Mouse (Mus musculus) liver, embryonic 16.5 days (tissue): ENCODE measurements around the gene Patz1. TPM values are rescaled to one million over a fixed set of nuclear protein-coding genes. Genes with fewer than 3 reads are reported as not detected.

ENCODE experiments used
- ATAC-seq: fragments of 200-750 bp; cut with Nextera tagmentation; 2 replicates; pipeline ENCODE4 v1.8.0; 2017; ENCODE audit warnings: low read depth, mild to moderate bottlenecking, moderate number of reproducible peaks, moderate library complexity
- H3K27ac ChIP-seq: fragments of 300-500 bp; sonication (generic); 2 replicates; pipeline ENCODE4 v1.5.1; 2014; ENCODE audit warnings: mild to moderate bottlenecking, low read length
- H3K27me3 ChIP-seq: fragments of 300-500 bp; sonication (generic); 2 replicates; pipeline ENCODE4 v1.6.1; 2014; ENCODE audit warnings: low read depth, low read length, mixed read lengths; ENCODE audit not compliant: control insufficient read depth, insufficient read depth
- H3K36me3 ChIP-seq: fragments of 300-500 bp; sonication (generic); 2 replicates; pipeline ENCODE4 v1.6.1; 2014; ENCODE audit warnings: mild to moderate bottlenecking; ENCODE audit not compliant: control insufficient read depth, insufficient read depth
- H3K4me1 ChIP-seq: fragments of 300-500 bp; sonication (generic); 2 replicates; pipeline ENCODE4 v1.6.1; 2014; ENCODE audit warnings: low read depth, low read length, mixed read lengths; ENCODE audit not compliant: control insufficient read depth
- H3K4me2 ChIP-seq: fragments of 300-500 bp; sonication (generic); 2 replicates; pipeline ENCODE4 v1.6.1; 2014; ENCODE audit warnings: low read depth, low read length, mixed read lengths
- H3K4me3 ChIP-seq: fragments of 300-500 bp; sonication (generic); 2 replicates; pipeline ENCODE4 v1.5.1; 2014; ENCODE audit warnings: low read depth, mild to moderate bottlenecking, low read length
- H3K9ac ChIP-seq: fragments of 300-500 bp; sonication (generic); 2 replicates; pipeline ENCODE4 v1.6.1; 2014; ENCODE audit warnings: low read depth, low read length
- H3K9me3 ChIP-seq: fragments of 300-500 bp; sonication (generic); replicated peaks from 2 replicates; pipeline ENCODE4 v1.6.1; 2016; ENCODE audit warnings: low read length; ENCODE audit not compliant: control insufficient read depth
- WGBS: fragments of 180-500 bp; shearing (Covaris S2); extraction: QIAGEN DNeasy Blood & Tissue Kit; methylation state at CpG from one replicate; pipeline ENCODE4 v1.1.7; 2014; ENCODE audit not compliant: insufficient replicate concordance; 5-methylcytosine and 5-hydroxymethylcytosine counted together
- polyA plus RNA-seq: library from polyadenylated mRNA; unstranded; fragments of >200 nt; fragmentation: Nextera tagmentation; extraction: Ambion mirVana; gene quantifications from 2 replicates; pipeline ENCODE4 v1.2.1, GENCODE M21; 2015

Patz1 gene
- polyA plus RNA-seq, 1 experiment from 2014 or later: 9.2 TPM

DNA sequence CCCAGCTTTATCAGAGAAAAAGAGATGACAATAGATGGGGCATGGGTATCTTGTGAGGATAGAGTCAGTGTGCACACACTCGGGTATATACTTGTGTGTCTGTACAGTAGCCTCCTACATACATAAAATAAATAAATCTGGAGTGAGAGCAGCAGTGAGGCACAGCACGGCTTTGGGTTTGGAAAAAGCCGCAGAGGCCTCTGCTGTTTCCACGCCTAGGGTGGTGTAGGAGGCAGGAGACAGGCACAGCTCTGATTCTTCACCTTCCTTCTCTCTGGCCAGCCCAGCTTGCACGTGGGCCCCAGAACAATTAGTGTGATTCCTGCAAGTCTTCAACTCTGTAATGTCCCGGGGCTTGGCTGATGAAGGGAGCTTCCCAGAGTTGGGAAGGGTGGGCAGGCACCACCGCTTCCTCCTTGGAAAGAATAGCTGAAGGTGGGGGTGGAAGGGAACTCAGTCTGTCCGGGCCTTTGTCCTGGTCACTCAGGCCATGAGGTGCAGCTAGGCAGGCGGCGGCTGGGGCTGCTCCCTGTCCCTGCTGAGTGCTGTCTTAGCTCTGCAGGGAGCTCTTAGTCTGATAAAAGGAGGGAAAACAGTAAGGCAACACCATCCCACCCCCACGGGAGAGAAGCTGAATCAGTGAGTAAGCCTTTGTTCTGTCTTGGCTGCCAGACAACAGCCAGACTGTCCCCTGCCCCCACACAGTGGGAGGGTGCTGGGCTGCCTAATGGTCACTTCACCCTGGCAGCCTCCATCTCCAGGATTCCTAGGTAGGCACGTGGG lies 48.7 kb downstream of the Patz1 start:
- Histone ChIP-seq H3K9ac (no peak overlapping the region), H3K27ac (no peak overlapping the region), H3K4me2 (no peak overlapping the region), H3K36me3 (no peaks in the 10 kb centered on the region), H3K4me3 (no peak overlapping the region), H3K9me3 (no peaks in the 10 kb centered on the region), H3K4me1 (peaks cover 3% of the 10 kb centered on the region), H3K27me3 (peaks cover 9% of the 10 kb centered on the region; the same call in 1 of the 2 replicates)
- ATAC-seq: no peak
- 40% methylated on average over 12 of the region's 12 CpGs for WGBS

DNA sequence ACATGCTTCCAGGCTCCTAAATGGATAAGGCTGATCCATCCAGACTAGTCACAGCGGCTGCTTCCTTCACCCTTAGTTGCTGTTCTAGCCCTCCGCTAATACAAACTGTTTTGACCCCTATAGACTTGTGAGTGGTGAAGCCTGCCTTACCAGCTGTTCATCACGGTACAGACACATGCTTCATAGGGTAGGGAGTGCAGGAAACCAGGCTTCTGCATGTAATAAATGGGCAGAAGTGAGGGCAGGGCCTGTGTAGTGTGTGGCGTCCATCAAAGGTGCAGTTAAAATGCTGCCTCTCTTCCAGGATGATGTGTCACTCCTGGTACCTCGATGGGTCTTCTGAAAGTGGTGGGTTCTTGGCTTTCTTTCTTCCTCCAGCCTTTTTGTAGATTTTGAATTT lies 49.3 kb downstream of the Patz1 start:
- ATAC-seq: no peak
- H3K4me2 ChIP-seq: no peak overlapping the region
- H3K36me3 ChIP-seq: no peaks in the 10 kb centered on the region
- no peaks in the 10 kb centered on the region for H3K9me3 ChIP-seq
- H3K27me3 ChIP-seq: peaks cover 3% of the 10 kb centered on the region; the same call in 1 of the 2 replicates
- 60% methylated on average over 5 of the region's 5 CpGs for WGBS
- no peak overlapping the region for H3K27ac ChIP-seq
- H3K4me1 ChIP-seq: no peaks in the 10 kb centered on the region
- no peak overlapping the region for H3K4me3 ChIP-seq
- H3K9ac ChIP-seq: no peak overlapping the region

DNA sequence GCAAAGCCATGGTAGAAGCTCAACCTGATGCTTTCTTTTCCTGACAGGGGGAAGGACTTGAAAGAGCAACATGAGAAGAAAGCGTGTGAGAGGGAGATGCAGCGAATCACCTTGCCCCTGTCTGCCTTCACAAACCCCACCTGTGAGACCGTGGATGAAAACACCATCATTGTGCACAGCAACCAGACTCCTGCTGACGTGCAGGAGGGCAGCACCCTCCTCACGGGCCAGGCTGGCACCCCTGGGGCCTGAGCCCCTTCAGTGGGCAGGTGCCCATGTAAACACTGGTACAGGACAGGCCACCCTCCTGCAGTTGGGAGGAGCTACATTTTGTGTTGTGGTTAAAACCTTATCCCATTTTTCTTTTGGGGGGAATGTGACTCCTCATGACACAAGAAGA lies 52.8 kb downstream of the Patz1 start:
- no peaks in the 10 kb centered on the region for H3K27me3 ChIP-seq
- H3K4me3 ChIP-seq: no peak overlapping the region
- H3K36me3 ChIP-seq: no peaks in the 10 kb centered on the region
- 64% methylated on average over 5 of the region's 5 CpGs for WGBS
- H3K9ac ChIP-seq: no peak overlapping the region
- H3K4me1 ChIP-seq: no peaks in the 10 kb centered on the region
- ATAC-seq: no peak
- no peak overlapping the region for H3K4me2 ChIP-seq
- no peak overlapping the region for H3K27ac ChIP-seq
- H3K9me3 ChIP-seq: no peaks in the 10 kb centered on the region

DNA sequence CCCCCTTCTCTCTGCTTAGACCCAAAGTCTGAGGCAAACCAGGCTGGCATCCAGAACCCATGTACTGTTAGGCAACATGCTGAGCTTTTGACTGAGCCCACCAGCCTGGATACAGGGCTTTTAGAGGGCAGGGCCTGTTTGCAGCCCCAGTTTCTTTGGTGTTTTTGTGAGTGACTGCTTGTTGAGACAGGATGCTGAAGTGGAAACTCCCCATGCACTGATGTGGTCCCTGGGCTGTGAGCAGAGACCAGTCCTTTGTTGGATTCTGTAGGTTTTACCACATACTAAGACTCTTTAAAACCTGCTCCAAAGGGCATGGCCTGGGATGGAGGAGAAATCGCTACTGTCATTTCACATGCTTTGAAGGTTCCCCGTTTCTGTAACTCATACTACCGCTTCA lies 56.2 kb downstream of the Patz1 start:
- no peak for ATAC-seq
- Histone ChIP-seq H3K4me1 (peaks cover 8% of the 10 kb centered on the region), H3K4me3 (no peak overlapping the region), H3K36me3 (no peaks in the 10 kb centered on the region), H3K27me3 (no peaks in the 10 kb centered on the region), H3K9ac (no peak overlapping the region), H3K4me2 (no peak overlapping the region), H3K27ac (no peak overlapping the region), H3K9me3 (no peaks in the 10 kb centered on the region)
- 78% methylated on average over 3 of the region's 3 CpGs for WGBS

DNA sequence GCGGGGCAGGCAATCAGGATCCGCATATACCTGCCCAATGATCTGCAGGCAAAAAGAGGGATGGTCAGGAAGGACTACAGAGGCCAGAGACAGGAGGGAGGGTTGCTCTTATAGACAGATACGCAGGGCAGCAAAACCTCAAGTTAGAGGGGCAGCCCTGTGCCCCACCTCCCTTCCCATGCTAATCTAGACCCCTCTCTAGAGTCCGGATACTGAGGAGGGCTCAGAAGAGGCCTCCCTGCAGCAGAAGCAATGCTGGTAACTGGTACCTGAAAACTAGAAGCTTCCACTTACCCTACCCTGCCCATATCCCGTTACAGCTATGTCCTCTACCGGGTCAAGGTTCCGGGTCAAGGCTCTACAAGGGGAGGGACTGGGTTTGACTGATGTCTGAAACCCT lies 57.7 kb downstream of the Patz1 start:
- Histone ChIP-seq H3K27ac (no peak overlapping the region), H3K4me2 (no peak overlapping the region), H3K4me1 (peaks cover 8% of the 10 kb centered on the region), H3K4me3 (no peak overlapping the region), H3K27me3 (no peaks in the 10 kb centered on the region), H3K36me3 (peaks cover 5% of the 10 kb centered on the region; the same call in 1 of the 2 replicates), H3K9me3 (no peaks in the 10 kb centered on the region), H3K9ac (no peak overlapping the region)
- ATAC-seq: no peak
- whole genome bisulfite sequencing: 78% methylated on average over 7 of the region's 7 CpGs

DNA sequence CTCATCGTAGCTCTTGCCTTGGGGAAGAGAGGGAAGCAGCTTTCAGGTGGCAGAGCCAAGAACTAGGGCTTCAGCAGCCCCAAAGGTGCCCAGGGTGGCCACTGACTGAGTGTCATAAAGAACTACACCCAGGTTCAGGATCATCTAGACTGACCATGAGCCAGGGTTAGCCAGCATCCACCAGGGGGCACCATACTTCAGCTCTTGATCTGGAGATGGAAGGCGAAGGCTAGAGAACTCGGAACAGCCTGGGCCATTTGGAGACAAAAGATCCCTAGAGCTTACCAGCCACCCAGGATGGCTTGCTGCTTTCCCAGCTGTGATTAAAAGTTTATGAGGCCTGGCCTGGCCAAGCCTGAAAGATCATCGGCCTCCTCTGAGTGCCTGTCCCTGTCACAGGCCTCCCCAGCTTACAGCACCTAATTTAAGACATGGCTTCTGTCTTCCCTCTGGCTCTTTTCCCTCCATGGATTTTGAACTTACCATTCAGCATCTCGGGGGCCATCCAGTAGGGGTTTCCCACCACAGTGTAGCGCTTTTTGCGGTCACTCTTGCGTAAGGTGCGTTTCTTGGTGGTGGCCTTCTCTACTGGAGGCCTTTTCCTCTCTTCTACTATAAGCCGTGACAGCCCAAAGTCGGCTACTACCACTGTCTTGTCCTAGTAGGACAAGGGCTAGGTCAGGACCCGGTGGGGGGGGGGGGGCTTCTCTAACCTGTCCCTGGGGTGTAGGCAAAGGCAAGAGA lies 58.6 kb downstream of the Patz1 start:
- H3K36me3 ChIP-seq: peaks cover 5% of the 10 kb centered on the region; the same call in 1 of the 2 replicates
- no peaks in the 10 kb centered on the region for H3K9me3 ChIP-seq
- 48% methylated on average over 12 of the region's 12 CpGs for WGBS
- H3K27ac ChIP-seq: no peak overlapping the region
- H3K27me3 ChIP-seq: no peaks in the 10 kb centered on the region
- peak; percentile 61 for ATAC-seq
- H3K4me3 ChIP-seq: no peak overlapping the region
- no peak overlapping the region for H3K9ac ChIP-seq
- no peak overlapping the region for H3K4me2 ChIP-seq
- H3K4me1 ChIP-seq: peaks cover 8% of the 10 kb centered on the region

DNA sequence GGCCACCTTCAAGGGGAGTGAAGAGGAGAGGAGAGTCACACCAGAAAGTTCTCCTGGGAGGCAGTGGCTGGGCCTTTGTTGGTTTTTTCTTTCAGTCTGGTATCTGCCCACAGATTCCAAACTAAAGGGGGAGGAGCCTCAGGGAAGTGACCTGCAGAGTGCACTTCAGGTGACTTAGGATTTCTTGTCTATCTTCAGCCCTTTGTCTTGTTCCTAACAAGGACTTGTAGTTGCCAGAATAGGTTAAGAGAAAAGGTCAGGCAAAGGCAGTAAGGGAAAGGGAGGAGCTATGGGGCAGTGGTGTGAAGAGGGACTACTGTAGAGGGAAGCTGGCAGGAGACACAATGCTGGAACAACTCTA lies 59.1 kb downstream of the Patz1 start:
- Histone ChIP-seq H3K4me2 (no peak overlapping the region), H3K9me3 (no peaks in the 10 kb centered on the region)
- no peak for ATAC-seq

DNA sequence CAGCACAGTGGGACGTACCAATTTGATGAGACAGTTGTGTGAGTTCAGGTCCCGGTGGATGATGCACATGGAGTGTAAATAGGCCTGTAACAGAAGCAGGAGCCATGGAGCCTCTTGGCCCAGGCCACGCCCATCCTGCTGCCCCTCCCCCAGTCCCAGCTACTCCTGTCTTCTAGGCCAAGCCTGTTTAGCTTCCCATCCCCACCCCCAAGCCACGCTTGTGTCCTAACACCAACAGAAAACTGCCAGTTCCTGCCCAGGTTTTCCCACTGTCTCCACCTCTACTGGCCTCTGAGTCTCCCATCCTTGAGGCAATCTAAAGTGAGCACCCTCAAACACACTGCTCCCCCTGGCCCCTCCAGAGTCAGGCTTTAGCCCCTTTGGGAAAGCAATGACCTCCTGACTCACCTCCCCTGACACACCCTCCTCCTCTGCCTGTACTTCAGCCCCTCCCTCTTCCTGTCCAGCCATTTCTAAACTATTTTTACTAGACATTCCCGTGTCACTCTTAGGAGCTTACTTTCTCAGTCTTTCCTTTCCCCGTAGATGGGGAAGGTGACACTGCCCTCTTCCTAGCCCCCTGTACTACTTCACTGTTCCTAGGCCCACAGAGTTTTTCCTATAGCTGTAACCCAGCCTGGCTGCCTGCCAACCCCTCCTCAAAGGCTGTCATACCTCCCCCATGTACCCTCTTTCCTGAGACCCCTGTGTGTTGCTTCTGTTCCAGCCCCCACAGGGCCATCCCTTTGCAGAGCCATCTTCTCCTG lies 60.1 kb downstream of the Patz1 start:
- Histone ChIP-seq H3K4me3 (no peak overlapping the region), H3K9ac (no peak overlapping the region), H3K4me2 (no peak overlapping the region), H3K9me3 (no peaks in the 10 kb centered on the region), H3K27ac (no peak overlapping the region), H3K36me3 (peaks cover 5% of the 10 kb centered on the region; the same call in 1 of the 2 replicates), H3K4me1 (peaks cover 8% of the 10 kb centered on the region), H3K27me3 (no peaks in the 10 kb centered on the region)
- WGBS: 34% methylated on average over 6 of the region's 6 CpGs
- ATAC-seq: no peak

More for the DNA sequence above, 59.1 kb downstream of the Patz1 start:
- Histone ChIP-seq H3K36me3 (peaks cover 5% of the 10 kb centered on the region; the same call in 1 of the 2 replicates), H3K4me3 (no peak overlapping the region), H3K9ac (no peak overlapping the region), H3K4me1 (peaks cover 8% of the 10 kb centered on the region), H3K27ac (no peak overlapping the region), H3K27me3 (no peaks in the 10 kb centered on the region)
